Mouse (Mus musculus) kidney, adult 9 months (tissue): ENCODE data around the gene Dhx36.

Experiments used
- DNase-seq: peaks from one replicate; pipeline ENCODE4 v3.0.0; 2022

Gene Dhx36

DNA sequence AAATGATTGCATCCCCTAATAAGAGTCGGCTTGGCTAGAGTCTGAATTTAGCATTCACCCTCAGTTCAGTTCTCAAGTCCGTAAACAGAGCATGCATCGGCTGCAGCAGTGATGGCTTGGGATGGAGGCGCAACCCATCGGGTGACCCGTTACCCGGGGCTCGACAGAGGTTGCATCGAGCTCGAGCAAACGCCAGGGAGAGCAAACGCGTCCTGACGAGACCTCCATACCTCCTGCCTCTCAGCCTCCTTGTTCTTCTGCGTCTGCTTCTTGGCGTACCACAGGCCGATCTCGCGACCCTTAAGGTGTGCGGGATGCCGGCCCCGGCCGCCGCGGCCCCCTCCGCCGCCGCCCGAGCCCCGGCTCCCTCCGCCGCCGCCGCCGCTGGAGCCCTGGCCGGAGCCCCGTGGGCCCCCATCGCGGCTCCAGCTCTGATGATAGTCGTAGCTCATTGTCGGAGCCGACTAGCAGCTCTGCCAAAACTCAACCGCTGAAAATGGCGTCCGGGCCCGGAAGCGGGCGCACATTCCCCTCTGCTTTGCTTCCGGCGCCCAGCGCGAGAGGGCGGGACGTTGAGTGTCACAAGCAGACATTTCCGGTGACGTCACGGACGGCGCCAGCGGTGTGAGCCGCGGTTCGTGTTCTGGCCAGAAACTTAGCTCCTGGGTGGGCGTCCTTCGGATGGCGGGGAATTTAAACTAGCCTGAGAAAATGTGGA lies at the start of gene Dhx36:
TSS of gene Dhx36 (minus strand) at position 517 of the 718 bp plus-strand sequence.
- peak; percentile 97 for DNase-seq

DNA sequence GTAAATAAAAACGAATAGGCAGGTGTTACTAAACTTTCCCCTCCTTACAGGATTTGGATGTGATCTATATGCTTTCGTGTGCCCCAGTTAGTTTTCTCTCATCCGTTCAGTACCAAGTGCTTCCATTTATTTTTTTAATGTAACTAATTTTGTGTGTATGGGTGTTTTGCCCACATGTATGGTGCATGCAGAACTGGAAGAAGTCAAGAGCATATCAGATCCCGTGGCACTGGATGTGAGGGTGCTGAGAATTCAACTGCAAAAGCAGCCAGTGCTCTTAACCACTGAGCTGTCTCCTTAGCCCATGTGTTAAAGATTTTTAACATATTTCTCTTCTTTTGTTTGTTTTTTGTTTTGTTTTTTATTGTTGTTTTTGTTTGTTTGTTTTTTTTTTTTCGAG lies 20.8 kb upstream of the Dhx36 start:
- no peak for DNase-seq

DNA sequence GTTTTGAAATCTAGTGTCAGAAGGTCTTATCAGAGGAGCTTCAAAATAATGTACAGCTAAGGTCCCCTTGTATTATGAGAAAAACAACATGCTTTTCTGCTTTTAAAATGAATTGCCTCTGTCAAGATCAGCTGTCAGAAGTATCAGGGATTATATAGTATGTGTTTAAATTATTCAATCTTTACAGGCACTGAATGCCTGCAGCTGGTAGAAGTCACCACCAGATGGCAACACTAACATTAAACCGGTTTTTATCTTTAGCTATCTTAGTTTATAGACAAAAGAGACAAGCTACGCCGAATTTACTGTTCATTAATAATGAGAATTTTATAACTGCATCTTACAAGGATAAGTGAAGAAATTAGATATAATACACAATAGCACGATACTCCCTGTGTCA lies 20.4 kb upstream of the Dhx36 start:
- no peak for DNase-seq

DNA sequence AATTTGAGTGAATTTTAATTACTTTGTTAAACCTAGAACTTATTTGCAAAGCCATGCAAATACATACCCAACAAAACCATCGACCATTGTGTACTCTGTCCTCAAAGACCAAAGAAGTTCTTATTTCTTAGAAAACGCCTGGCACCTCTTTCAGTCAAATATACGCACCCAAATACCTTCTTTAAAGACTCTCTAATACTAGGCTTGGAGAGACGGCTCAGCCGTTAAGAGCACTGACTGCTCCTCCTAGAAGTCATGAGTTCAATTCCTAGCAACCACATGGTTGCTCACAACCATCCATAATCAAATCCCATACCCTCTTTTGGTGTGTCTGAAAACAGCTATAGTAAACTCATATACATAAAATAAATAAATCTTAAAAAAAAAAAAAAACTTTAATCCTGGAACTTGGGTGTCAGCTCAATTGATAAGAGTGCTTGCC lies 423 bp upstream of the Dhx36 start:
- no peak for DNase-seq

- DNase-seq: no peak
Observed at GRCm38 (mm10) chr3:62505166-62505900, 1.5 kb downstream of the Dhx36 start.

- DNase-seq: no peak
Observed at GRCm38 (mm10) chr3:62499327-62499726, 7.5 kb downstream of the Dhx36 start.

- DNase-seq: no peak
Observed at GRCm38 (mm10) chr3:62492568-62492967, 14.2 kb downstream of the Dhx36 start.

DNA sequence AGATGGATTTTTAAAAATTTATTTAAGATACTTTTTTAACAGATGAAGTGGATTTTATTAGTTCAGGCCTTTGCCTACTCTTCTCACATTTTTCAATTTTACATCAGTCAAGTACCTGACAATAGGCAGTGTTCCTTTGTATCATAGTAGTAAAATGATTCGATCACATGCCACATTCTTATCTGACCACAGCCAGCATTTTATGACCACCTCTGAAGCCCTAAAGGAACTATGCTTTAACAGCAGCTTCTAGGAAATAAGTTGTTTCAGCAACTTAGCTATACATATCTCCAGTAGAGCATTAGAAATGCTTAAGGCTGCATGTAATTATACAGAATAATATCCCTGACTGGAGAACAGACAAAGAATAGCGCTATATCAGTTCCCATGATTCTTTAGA lies 22.5 kb downstream of the Dhx36 start:
- no peak for DNase-seq

GRCm38 (mm10) chr3:62470179-62470578 lies 36.6 kb downstream of the Dhx36 start:
- no peak for DNase-seq

- DNase-seq: no peak
Observed at GRCm38 (mm10) chr3:62464276-62464675, 42.5 kb downstream of the Dhx36 start.

DNA sequence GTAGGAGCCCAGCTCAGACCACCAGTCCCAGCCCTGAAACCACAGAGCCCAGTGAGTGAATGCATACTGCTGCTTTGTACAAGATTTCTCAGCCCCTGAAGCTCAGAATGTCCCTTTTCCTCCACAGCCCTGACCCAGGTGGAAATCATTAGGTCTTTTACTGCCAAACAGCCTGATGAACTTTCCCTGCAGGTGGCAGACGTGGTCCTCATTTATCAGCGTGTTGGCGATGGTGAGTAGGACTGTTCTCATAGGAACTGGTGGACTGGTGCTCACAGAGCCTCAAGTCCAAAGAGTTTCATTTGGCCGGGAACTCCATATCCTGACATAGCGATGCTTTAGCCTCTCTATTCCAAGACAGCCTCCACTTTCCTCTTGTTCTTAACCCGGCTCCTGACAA lies 47.3 kb downstream of the Dhx36 start:
- no peak for DNase-seq

DNA sequence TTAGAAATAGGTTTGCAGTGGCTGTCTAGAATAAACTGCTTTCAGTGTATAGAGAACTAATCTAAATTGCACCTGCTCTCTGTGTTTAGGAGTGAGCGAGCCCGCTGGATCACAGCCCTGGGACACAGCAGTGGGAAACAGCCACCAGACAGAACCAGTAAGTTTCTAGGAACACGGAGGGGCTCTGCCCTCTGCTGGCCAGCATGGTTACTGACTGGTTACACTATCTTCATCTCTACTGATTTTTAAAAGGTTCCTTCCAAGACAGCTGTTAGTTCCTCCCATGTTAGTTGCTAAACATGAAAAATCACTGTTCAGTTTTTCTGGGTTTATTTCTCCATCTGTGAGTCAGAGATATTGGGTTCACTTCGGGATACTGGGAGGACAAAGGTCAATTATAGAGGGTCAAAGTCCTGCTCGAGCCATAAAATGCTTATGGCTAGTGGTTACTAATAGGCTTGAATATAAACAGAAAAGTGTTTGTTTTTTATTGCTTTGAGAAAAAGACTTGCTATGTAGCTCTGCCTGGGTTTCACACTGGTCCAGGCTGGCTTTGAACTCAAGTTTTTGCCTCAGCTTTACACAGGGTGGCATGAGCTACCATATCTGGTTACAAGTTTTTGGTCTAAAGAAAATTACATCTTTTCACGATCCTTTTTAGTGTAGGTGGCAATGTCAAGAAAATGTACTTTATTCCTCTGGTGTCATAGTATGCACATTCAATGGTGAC lies 48.4 kb downstream of the Dhx36 start:
- peak; percentile 60 for DNase-seq

DNA sequence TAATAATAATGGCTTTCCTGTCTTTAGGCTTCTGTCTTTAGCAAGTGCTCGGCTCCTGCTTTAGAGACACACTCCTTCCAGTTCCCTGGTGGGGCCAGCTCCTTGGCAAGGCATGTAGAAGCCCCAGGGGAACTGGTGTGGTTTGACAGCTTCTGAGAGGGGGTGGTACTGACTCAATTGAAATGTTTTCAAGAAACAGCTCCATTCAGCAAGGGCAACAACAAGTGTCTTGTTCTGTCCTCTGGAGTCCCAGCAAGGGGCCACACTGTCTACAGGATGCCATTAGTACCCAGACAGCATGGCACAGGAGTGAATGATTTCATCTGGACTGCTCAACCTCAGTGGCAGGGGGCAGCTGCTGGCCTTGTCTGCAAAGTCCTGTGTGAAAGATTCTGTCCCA lies 51.0 kb downstream of the Dhx36 start:
- DNase-seq: no peak

DNA sequence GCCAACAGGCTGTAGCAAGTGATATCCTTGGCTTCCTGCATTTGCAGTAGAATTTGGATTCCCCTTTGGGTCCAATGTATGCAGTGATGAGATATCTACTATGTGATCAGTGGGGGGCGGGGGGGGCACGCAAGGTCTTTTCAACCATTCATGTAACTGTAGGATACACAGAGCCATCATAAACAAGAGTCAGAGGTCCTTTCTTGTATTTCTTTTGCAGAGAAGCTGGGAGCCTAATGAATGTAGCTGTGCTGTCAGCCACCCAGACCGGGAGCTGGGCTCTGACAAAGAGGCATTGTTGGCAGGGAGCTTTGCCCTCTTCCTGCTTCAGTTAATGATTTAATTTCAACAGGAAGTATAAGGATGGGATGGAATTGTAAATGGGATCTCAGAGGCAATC lies 52.7 kb downstream of the Dhx36 start:
- no peak for DNase-seq

GRCm38 (mm10) chr3:62452961-62453360 lies 53.8 kb downstream of the Dhx36 start:
- no peak for DNase-seq

GRCm38 (mm10) chr3:62449871-62450496 lies 56.8 kb downstream of the Dhx36 start:
- no peak for DNase-seq

- DNase-seq: peak; percentile 38
Observed at GRCm38 (mm10) chr3:62447151-62447550, 59.7 kb downstream of the Dhx36 start.

DNA sequence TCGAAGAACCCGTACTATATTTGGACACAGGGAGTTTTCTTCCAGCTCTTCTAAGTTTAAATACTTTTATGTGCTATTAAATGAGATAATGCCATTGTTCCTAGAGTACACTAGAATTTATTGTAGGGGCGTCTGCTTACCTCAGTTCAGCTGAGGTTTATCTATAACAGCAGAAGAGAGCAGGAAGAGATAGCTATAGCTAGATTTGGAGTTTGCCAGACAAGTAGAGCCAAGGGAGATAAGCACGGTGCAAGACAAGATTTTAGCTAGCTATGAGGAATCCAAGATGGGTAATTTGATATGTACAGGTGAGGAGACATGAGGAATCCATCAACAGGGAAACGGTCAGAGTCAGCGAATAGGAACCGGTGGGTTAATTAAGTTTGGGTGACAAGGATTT lies 60.5 kb downstream of the Dhx36 start:
- DNase-seq: no peak

DNA sequence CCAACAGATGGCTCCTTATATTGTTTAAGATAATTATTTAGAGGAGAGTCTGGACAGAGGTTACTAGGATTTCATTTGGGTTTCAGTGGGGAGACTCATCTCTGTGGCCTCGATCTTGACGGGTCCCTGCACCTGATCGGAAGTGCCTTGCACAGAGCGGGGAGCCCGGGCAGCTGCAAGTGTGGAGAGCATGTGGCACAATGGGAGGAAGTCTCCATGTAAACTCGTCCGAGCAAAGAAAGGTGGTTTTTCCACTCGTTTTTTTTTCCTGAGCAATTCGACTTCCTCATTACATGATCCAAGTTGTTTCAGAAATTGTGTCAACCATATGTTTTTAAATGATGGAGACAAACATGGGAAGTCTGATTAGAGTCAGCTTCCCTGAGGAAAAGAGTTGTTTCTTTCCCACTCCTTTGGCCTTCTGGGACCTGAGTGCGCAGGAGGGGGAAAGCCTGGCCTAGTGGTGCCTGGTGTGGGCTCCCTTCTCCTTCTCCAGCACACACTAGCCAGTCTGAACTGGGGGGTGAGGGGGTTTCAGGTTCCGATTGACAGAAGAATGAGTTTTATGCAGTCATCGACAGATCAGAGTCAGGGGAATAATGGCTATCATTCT lies 63.1 kb downstream of the Dhx36 start:
- DNase-seq: peak; percentile 7

DNA sequence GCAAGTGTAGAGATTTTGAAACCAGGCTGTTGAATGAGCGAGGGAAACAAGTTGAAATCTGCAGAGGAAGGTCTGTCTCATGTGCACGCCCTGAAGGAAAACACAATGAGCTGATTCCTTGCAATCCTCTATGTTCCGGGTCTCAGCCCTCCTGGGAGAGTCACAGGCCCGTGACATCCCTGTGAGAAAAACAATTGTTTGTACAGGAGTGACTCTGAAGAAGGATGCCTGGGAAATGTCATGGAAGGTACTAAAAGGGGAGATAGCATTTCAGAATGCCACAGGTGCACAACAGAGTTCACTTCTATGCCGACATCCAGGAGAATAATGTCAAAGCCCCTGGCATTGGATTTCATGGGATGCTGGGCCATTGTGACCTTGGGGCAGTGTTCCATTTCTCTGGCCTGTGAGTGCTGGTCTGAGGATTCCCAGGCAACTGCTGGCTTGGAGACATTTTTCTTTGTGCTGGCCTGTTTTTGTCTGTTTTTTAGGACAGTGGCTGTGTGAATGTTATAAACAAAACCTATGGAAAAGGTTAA lies 66.3 kb downstream of the Dhx36 start:
- DNase-seq: no peak

DNA sequence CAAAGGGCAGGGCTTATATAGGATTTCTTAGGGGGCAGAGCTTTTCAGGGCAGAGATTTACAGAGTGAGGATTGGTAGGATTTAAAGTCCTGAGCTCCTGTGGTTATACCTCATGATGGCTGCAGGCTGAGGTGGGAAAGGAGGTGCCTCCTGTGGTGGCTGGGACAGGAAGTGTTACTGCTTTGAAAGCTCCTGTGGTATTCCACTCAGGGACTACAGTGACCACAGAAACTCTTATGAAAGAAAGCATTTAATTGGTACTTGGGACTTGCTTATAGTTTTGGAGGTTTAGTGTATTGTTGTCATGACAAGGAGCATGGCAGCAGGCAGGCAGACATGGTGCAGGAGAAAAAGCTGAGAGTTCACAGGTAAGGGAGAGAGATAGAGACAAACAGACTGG lies 70.9 kb downstream of the Dhx36 start:
- no peak for DNase-seq

DNA sequence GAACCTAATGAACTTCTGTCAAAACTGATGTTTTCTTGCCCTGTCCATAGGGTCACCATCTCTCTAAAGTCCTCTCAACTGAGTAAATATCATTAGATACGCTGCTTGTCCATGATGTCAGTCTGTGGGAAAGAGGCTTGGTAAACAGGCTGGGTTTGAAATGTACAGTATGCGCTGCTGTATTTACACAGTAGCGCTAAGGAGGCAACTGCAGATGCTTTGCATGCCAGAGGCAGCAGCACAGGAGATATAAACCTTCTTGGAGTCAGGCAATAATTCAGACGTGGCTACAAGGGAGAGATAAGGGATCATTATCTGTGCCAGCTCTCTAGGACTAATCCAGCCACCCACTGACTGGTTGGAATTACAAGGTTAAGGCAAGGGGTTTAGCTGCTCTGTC lies 73.1 kb downstream of the Dhx36 start:
- no peak for DNase-seq
